Comparison of ENCODE assay signal across 8 mouse cellular contexts in the genomic region with DNA sequence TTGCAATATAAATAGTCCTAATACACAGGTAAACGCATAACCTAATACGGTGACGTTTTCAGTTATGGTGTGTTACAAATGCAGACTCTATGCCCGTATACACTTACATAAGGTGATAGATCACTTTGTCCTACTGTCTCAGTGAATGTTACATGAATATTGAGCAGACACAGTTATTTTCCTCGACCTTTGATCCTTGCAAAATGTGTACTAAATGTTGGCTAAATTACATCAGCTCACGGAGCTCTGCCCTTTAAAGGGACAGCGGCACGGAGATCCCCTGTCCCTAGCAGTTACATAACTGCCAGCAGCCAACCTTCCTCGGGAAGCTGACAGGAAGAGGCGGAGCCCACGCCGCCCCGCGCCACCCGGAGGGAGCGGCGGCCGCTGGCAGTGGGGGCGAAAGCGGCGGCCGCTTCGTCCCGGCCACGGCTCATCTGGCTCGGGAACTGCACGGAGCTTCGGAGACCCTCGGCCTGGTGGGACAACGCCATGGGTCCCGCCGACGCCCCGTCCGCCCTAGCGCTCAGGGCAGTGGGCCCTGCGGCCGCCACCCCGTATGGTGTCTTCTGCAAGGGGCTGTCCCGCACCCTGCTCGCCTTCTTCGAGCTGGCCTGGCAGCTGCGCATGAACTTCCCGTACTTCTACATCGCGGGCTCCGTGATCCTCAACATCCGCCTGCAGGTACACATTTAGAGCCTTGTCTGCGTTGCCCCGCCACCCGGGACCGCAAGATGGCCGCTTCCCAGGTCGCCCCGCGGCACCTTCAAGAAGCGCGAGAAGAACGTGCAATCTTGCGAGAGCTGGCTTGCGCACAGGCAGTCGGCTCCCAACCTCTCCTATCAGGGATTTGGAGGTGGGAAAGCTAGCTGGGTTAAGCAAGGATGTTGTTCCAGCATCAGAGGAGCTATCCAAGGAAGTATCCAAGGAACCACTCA. TPM values are rescaled to one million over a fixed set of nuclear protein-coding genes. Genes with fewer than 3 reads are reported as not detected.
DNase-seq lines count a peak whose midpoint lies in the region; ATAC-seq and TF ChIP-seq lines count a peak whose summit lies in the region.

No protein-coding gene starts in this region.

- TF ChIP-seq EP300 in ES-Bruce4 (IDR thresholded peaks at IDR 0.05; ENCODE audit: insufficient read depth, low read depth, low read length): no peak
- peak; percentile 54; the same call in 1 of the 2 replicates for TF ChIP-seq EP300 in liver, postnatal 0 days (IDR thresholded peaks at IDR 0.05; ENCODE audit: low read depth)

- H3K36me3 ChIP-seq in ES-Bruce4 (ENCODE audit: control insufficient read depth, insufficient read depth, low read length, poor library complexity, severe bottlenecking): no peaks in the 10 kb centered on the region
- peaks cover 4% of the 10 kb centered on the region; the same call in 1 of the 2 replicates for H3K36me3 ChIP-seq in forebrain, embryonic 13.5 days (ENCODE audit: poor library complexity, severe bottlenecking)
- no peaks in the 10 kb centered on the region for H3K36me3 ChIP-seq in liver, postnatal 0 days (replicated peaks; ENCODE audit: insufficient read depth, low read length)
- H3K36me3 ChIP-seq in neural tube, embryonic 14.5 days (ENCODE audit: control insufficient read depth, insufficient read depth, low read length): no peaks in the 10 kb centered on the region

- no peak for TF ChIP-seq CTCF in ES-Bruce4 (IDR thresholded peaks at IDR 0.05; ENCODE audit: low read depth, low read length)
- TF ChIP-seq CTCF in liver, postnatal 0 days (IDR thresholded peaks at IDR 0.05; ENCODE audit: low read depth): no peak

- H3K4me3 ChIP-seq in ES-Bruce4 (ENCODE audit: low read depth, low read length): peak overlapping the region; percentile 84
- peak overlapping the region; percentile 76 for H3K4me3 ChIP-seq in forebrain, embryonic 13.5 days
- peak overlapping the region; percentile 67 for H3K4me3 ChIP-seq in liver, postnatal 0 days (ENCODE audit: low read depth, low read length)
- peak overlapping the region; percentile 69 for H3K4me3 ChIP-seq in neural tube, embryonic 14.5 days (ENCODE audit: low read depth, low read length)

- TF ChIP-seq POLR2A in ES-Bruce4 (IDR thresholded peaks at IDR 0.05; ENCODE audit: insufficient read depth, low read length): no peak

- intact Hi-C loops in heart, postnatal 10 days (cut with DNase I): no loop called here

- H3K9me3 ChIP-seq in ES-Bruce4 (replicated peaks; ENCODE audit: control insufficient read depth, insufficient read depth, low read length, poor library complexity, severe bottlenecking): no peaks in the 10 kb centered on the region
- no peaks in the 10 kb centered on the region for H3K9me3 ChIP-seq in forebrain, embryonic 13.5 days (replicated peaks)
- no peaks in the 10 kb centered on the region for H3K9me3 ChIP-seq in liver, postnatal 0 days (ENCODE audit: low read length)
- H3K9me3 ChIP-seq in neural tube, embryonic 14.5 days (ENCODE audit: control insufficient read depth, low read length): no peaks in the 10 kb centered on the region

- H3K4me1 ChIP-seq in ES-Bruce4 (ENCODE audit: control insufficient read depth, insufficient read depth, low read length): no peaks in the 10 kb centered on the region
- no peaks in the 10 kb centered on the region for H3K4me1 ChIP-seq in forebrain, embryonic 13.5 days
- peaks cover 16% of the 10 kb centered on the region for H3K4me1 ChIP-seq in liver, postnatal 0 days (ENCODE audit: insufficient read depth)
- no peaks in the 10 kb centered on the region for H3K4me1 ChIP-seq in neural tube, embryonic 14.5 days (ENCODE audit: control insufficient read depth, insufficient read depth, low read length)

- peak overlapping the region; percentile 57 for H3K4me2 ChIP-seq in forebrain, embryonic 13.5 days
- peak overlapping the region; percentile 68 for H3K4me2 ChIP-seq in liver, postnatal 0 days (ENCODE audit: low read depth, low read length)
- peak overlapping the region; percentile 58 for H3K4me2 ChIP-seq in neural tube, embryonic 14.5 days (ENCODE audit: low read depth, low read length)

- peak; percentile 96 for ATAC-seq in cerebellum, adult (ENCODE audit: insufficient number of reproducible peaks, low FRiP score, low TSS enrichment)
- peak; percentile 97 for ATAC-seq in forebrain, embryonic 13.5 days
- peak; percentile 97 for ATAC-seq in liver, postnatal 0 days
- ATAC-seq in neural tube, embryonic 14.5 days (ENCODE audit: low read depth): peak; percentile 98

- H3K27me3 ChIP-seq in ES-Bruce4 (ENCODE audit: control insufficient read depth, insufficient read depth, low read length, poor library complexity, severe bottlenecking): no peaks in the 10 kb centered on the region
- H3K27me3 ChIP-seq in forebrain, embryonic 13.5 days: no peaks in the 10 kb centered on the region
- no peaks in the 10 kb centered on the region for H3K27me3 ChIP-seq in liver, postnatal 0 days (ENCODE audit: insufficient read depth, low read length)
- H3K27me3 ChIP-seq in neural tube, embryonic 14.5 days (ENCODE audit: control insufficient read depth, insufficient read depth, low read length): no peaks in the 10 kb centered on the region

- H3K27ac ChIP-seq in ES-Bruce4 (ENCODE audit: insufficient read depth, low read length): peak overlapping the region; percentile 43; the same call in 1 of the 2 replicates
- peak overlapping the region; percentile 99 for H3K27ac ChIP-seq in forebrain, embryonic 13.5 days
- peak overlapping the region; percentile 98 for H3K27ac ChIP-seq in liver, postnatal 0 days (ENCODE audit: low read depth)
- H3K27ac ChIP-seq in neural tube, embryonic 14.5 days (ENCODE audit: low read depth, low read length): peak overlapping the region; percentile 99

- H3K9ac ChIP-seq in ES-Bruce4 (ENCODE audit: low read depth, poor library complexity, severe bottlenecking): peak overlapping the region; percentile 80
- H3K9ac ChIP-seq in forebrain, embryonic 13.5 days: peak overlapping the region; percentile 93
- H3K9ac ChIP-seq in liver, postnatal 0 days (replicated peaks): peak overlapping the region; percentile 85
- H3K9ac ChIP-seq in neural tube, embryonic 14.5 days (replicated peaks; ENCODE audit: low read depth, low read length): peak overlapping the region; percentile 99

- peak; percentile 94 to 96 for DNase-seq in heart, postnatal 10 days
- peak; percentile 66 for DNase-seq in large intestine, adult 2 months (ENCODE audit: low read depth, low spot score)
- peak; percentile 82 for DNase-seq in liver, postnatal 0 days
- peak; percentile 95 for DNase-seq in testis, postnatal 10 days (ENCODE audit: low spot score)

- 1% methylated on average over 54 of the region's 62 CpGs for WGBS in forebrain, embryonic 13.5 days
- WGBS in large intestine, adult 2 months: 1% methylated on average over 61 of the region's 62 CpGs
- 1% methylated on average over 62 of the region's 62 CpGs for WGBS in liver, postnatal 0 days (ENCODE audit: insufficient replicate concordance)
- WGBS in neural tube, embryonic 14.5 days: 2% methylated on average over 62 of the region's 62 CpGs

RNA-seq across cellular contexts. Expression of a gene that starts 0.5 kb away (rescaled TPM):
- 10.8 and 11.0 TPM in 2 replicates for polyA plus RNA-seq in ES-Bruce4 (2011; ENCODE audit: insufficient read depth, insufficient read length, low read depth, missing spikeins)
- 100 TPM in 2 replicates for polyA plus RNA-seq in forebrain, embryonic 13.5 days (2015; fragmentation: Nextera tagmentation; extraction: Ambion mirVana)
- 10 to 100 TPM; 75.5 to 75.7 TPM for total RNA-seq in heart, postnatal 10 days (2021)
- polyA plus RNA-seq in large intestine, adult 2 months (2012; rRNA removed): 20.6 and 29.5 TPM in 2 replicates
- polyA plus RNA-seq in liver, postnatal 0 days (2015; fragmentation: Nextera tagmentation; extraction: Ambion mirVana): 64.7 and 72.4 TPM in 2 replicates
- 121 and 124 TPM in 2 replicates for polyA plus RNA-seq in neural tube, embryonic 14.5 days (2014; fragmentation: Nextera tagmentation; extraction: Ambion mirVana)

RNA-seq across cellular contexts. Expression of a gene that starts 49.6 kb away (rescaled TPM):
- polyA plus RNA-seq in ES-Bruce4 (2011; ENCODE audit: insufficient read depth, insufficient read length, low read depth, missing spikeins): not detected in 2 replicates
- not detected in 2 replicates for polyA plus RNA-seq in forebrain, embryonic 13.5 days (2015; fragmentation: Nextera tagmentation; extraction: Ambion mirVana)
- total RNA-seq in heart, postnatal 10 days (2021): not detected
- polyA plus RNA-seq in large intestine, adult 2 months (2012; rRNA removed): not detected in 2 replicates
- polyA plus RNA-seq in liver, postnatal 0 days (2015; fragmentation: Nextera tagmentation; extraction: Ambion mirVana): not detected in 2 replicates
- not detected in 2 replicates for polyA plus RNA-seq in neural tube, embryonic 14.5 days (2014; fragmentation: Nextera tagmentation; extraction: Ambion mirVana)

Comparison
In these comparisons a context has a peak if more than half of its experiments do, and no peak if none do; other contexts are left out.
1. Peak in every context shown above with its lines: DNase-seq, ATAC-seq, H3K4me3 ChIP-seq and H3K27ac ChIP-seq.
2. H3K27ac ChIP-seq: peak in every context shown above with its lines; median percentile 99 in forebrain, embryonic 13.5 days; 99 in neural tube, embryonic 14.5 days; 98 in liver, postnatal 0 days; 43 in ES-Bruce4.